Mouse (Mus musculus) gastrocnemius, adult 8-10 months (tissue): ENCODE results near the gene Uncx. TPM values are rescaled to one million over a fixed set of nuclear protein-coding genes. Genes with fewer than 3 reads are reported as not detected.

Experiments
- total RNA-seq, 4 experiments: library from RNA; stranded (reverse); gene quantifications; 2 replicates each; pipeline ENCODE4 v1.2.4; 2022

Uncx gene
- total RNA-seq, 4 experiments from 2014 or later, result not detected

Other genes with a start within 250 kb of the Uncx start
- 1 to 10 TPM in 1 of 4 experiments, under 1 TPM in 3; 0.44 to 2.0 (median 0.64) TPM for gene Adap1, start 217.9 kb upstream of the Uncx start, total RNA-seq
- gene Cox19, start 192.1 kb upstream of the Uncx start, total RNA-seq, result 10 to 100 TPM; 46.5 to 60.3 (median 57.4) TPM
- not detected for gene Cyp2w1, start 190.9 kb upstream of the Uncx start, total RNA-seq
- gene Gpr146, start 165.8 kb upstream of the Uncx start, total RNA-seq, result 10 to 100 TPM; 20.9 to 28.6 (median 25.4) TPM
- under 1 TPM in 2 of 4 experiments, not detected in 2; 0.15 to 0.27 TPM for gene C130050O18Rik, start 138.2 kb upstream of the Uncx start, total RNA-seq
- gene Gper1, start 120.3 kb upstream of the Uncx start, total RNA-seq, result under 1 TPM; 0.24 to 0.77 (median 0.61) TPM
- gene 3110082I17Rik, start 83.0 kb upstream of the Uncx start, total RNA-seq, result 10 to 100 TPM in 1 of 4 experiments, 1 to 10 TPM in 3; 6.6 to 10.2 (median 9.1) TPM
- gene Zfand2a, start 58.9 kb upstream of the Uncx start, total RNA-seq, result 10 to 100 TPM in 1 of 4 experiments, 1 to 10 TPM in 3; 7.8 to 11.4 (median 8.9) TPM
- under 1 TPM; 0.24 to 0.74 (median 0.37) TPM for gene Micall2, start 192.8 kb downstream of the Uncx start, total RNA-seq
- 10 to 100 TPM; 29.3 to 37.0 (median 32.3) TPM for gene Ints1, start 232.2 kb downstream of the Uncx start, total RNA-seq
- 10 to 100 TPM; 15.2 to 21.2 (median 18.1) TPM for gene Mafk, start 248.0 kb downstream of the Uncx start, total RNA-seq